Mouse (Mus musculus) heart, postnatal 4 days (tissue): ENCODE data around the gene Acss1. TPM values are rescaled to one million over a fixed set of nuclear protein-coding genes. Genes with fewer than 3 reads are reported as not detected.

Source experiments
- DNase-seq: peaks from one replicate; pipeline ENCODE4 v3.0.0; 2021
- total RNA-seq, 2 experiments: library from RNA; stranded (reverse); gene quantifications; 2 replicates each; pipeline ENCODE4 v1.2.3; 2021

Gene Acss1
- 10 to 100 TPM; 26.7 to 27.3 TPM for total RNA-seq

DNA sequence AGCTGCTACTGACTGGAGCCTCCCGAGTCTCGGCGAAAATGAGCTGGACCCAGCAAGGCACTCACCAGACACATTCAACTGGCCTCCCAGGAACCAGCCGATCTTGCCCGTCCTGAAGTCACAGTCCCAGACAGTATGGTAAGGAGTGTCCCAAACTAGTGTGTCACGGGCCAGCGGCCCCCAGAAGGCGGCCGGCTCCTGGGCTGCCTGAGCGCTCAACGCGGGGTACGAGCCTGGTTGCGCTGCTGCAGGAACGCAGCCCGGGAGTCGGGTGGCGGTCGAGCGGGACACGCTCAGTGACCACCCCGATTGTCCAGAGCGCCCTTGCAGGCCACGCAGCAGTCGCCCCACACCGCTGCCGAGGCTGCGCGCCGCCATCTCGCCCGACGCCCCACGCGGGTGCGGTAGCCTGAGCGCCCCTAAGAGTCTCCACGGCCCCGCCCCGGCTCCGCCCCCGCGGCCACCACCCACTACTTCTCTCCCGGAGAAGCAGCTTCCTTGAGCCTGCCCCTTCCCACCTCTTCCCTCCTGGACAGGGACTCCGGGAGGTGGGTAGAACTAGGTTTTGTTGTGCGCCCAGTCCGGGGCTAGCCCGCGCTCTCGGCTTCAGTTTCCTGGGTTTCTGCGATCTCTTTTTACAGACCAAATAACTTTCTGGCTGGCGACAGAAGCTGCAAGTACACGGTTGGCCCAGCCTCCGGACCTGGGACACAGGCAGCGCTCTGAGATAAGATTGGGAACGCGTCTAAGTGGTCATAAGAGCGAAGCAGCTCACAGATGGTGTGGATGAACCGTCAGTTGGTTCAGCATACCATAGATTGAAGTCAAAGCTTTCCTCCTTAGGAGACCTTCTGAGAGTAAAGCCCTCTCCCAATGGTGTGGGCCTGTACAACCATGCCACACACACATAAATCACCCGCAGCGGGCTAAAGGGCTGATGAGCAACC lies at the start of gene Acss1:
Acss1 (minus strand) TSS at position 681 of the 947 bp plus-strand sequence.
- peak; percentile 61 for DNase-seq

DNA sequence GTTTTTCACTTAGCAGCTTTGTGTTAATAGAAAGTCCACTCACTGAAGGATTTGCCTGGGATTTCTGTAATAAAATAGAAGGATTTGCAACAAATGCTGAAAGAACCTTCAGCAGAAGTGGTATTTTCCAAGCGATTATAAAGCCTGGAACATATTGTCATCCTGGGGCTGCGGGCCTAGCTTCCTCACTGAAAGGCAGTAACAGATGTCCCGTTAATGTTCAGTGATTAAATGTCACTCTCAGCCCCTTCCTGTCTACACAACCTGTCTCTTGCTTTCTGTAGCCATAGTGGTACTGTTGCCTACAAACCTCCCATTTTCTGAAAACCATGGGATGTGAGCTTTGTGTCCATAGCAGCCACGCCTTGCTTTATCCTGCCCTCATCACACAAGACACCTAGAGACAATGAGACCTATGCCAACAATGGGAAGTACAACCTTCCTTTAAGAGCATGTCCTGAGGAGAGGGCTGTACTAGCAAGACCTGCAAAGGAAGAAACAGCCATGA lies 43.9 kb upstream of the Acss1 start:
- no peak for DNase-seq

DNA sequence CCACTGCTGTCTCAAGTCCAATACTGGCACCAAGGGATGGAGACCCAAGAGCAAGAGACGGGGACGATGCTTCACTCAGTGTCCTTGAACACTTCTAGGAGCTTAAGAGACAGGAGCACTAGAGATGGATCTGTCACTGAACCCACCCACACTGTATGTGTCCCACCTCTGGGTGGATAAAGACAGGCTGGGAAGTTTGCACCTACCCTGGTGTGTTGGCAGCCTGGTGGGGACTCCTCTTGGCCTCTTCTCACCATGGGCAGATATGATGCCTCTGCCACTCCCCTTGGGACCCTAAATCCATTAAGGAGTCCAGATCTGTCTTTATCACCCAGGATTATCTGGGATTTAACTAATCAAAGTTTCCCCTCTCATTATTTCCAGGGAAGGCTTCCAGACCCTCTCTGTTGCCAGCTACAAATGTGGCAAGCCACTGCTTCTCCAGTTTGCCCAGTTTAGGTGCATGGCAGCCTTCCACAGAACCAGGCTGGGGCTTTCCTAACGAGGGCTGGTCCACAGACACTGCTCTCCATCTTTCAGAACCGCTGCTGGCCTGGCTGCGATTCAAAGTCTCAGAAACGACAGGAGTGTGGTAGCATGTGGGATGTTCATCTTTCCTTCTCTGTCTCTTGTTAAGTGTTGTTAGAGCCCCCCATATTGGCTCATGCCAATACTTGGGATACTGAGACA lies 23.3 kb upstream of the Acss1 start:
- no peak for DNase-seq

DNA sequence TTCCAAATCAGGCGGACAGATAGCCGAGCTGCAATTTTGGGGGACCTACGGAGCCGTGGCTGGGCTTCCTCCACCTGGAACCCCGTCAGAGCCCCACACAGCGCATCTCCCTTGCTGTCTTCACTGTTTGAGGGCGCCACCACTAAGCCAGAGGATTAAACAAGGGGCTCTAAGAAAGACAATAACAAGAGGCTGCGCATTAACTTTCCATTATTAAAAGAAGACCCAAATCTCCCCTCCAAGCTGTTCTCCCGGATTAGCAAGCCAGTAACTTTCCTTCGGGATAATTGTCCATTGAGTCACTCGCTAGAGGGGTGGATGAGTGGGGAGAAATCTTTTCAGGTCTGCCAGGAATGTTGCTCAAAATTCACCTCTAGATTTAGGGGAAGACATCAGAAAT lies 21.9 kb upstream of the Acss1 start:
- DNase-seq = no peak

DNA sequence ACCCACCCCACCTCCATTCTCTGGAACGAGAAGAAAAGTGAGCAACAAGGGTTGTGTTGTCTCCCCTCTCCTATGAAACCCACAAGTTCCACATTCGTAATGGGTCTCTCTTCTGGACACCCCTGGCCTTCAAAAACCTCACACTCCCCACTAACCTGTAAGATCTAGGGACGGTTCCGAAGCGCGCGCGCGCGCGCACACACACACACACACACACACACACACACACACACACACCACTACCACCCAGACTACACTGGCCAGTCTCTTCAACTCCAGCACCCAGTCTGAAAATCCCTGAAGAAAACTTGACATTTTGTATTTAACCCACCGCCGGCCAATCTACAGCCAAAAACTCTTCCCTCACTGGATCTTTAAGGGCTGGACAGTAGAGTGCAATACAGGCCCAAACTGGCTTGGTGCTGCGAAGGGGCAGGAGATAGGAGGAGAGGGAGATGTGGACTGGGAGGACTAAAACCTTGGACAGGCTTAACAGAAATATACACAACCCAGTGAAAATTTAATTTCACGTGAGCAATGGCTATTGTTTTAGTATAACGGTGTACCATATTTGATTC lies 21.0 kb upstream of the Acss1 start, which contains the start of gene Vsx1:
Vsx1 (minus strand) TSS at position 138 of the 578 bp plus-strand sequence.
- DNase-seq = no peak

DNA sequence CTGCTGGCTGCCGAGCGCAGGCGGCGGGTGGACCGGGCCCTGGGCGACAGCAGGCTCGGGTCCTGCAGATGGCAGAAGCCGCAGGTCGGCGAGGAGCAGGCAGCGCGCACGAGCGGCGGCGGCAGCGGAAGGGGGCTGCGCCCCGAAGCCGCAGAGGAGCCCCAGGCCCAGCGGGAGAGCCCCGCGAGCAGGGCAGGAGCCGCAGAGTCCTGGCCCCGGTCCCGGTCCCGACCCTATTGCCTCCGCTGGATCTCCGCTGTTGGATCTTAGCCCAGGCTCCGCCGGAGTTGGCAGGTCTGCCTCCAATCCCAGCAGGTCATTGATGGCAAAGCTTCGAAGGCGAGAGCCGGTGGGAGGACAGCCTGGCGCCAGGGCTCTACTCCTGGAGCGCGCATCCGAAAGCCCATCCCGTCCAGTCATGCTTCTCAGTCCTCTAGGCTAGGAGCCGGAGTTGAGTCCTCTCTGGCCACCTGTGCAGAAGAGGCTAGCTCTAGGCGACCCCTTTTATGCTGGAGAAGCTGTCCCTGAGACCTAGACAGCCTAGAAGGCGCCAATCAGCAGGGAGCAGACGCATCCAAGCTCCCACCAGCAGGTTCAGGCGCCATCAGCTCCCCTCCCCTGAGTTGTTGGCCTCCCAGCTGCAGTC lies 20.4 kb upstream of the Acss1 start:
- DNase-seq = peak; percentile 71

DNA sequence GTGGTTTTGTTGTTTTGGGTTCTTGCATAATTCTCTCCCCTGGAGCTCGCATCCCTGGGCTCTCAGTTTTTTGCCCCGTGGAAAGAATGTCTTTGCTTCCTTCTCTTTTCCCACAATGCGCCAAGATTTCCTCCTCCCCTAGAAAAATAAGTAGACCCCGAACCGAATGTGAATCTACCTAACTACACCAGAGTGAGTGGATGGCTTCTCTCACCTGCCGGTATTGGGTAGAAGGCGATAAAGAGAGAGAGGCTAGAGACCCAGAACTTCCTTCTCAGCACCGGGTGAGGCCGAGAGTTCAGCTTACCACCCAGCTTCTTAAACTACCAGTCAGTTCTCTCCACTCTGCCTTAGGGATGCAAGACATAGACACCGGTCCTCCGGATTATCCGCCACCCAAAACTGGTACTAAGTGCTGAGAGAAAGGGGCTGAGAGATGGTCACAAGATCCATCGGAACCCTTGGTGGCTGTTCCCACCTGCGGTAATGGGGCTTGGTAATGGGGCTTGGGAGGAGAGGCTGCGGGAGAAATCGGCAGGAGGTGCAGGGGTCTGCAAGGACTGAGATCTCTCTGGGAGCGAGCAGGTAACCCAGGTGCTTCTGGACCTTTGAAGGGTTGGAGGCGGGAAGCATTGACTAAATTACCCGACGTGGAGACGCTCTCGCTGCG lies 19.7 kb upstream of the Acss1 start:
- DNase-seq = no peak

DNA sequence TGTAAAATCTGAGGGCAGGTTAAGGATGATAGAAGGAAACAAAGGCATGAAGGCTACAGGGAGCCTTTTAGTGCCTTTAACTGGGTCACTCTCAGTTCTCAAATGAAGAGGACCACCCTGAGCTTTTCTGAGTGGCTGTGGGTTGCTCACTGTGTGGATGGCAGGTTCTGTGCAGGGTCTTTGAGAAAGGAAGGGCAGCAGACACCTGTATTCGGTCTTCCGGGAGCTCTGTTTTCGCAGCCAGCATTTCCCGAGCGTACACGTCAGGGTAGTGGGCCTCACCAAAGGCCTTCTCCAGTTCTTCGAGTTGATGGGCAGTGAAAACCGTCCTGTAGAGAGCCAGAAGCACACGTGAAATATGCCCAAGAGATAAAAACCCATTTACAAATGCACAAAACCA lies 17.1 kb upstream of the Acss1 start:
- DNase-seq = no peak

DNA sequence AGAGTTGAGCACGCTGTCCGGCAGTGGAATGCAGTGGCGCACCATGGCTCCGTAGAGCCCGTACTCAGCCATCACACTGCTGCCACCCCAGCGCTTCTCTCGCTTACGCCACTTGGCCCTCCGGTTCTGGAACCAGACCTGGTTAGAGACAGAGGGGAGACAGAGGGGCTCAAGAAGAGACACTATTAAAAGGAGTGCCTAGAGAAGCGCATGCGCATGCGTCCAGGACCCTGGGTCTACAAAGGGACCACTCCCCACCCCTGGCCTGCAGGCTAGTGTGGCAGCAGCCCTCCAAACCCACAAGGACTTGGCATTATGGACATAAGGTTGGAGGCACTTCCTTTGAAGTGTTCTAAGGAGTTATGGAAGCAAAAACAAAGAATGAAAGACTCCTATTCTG lies 16.2 kb upstream of the Acss1 start:
- no peak for DNase-seq

DNA sequence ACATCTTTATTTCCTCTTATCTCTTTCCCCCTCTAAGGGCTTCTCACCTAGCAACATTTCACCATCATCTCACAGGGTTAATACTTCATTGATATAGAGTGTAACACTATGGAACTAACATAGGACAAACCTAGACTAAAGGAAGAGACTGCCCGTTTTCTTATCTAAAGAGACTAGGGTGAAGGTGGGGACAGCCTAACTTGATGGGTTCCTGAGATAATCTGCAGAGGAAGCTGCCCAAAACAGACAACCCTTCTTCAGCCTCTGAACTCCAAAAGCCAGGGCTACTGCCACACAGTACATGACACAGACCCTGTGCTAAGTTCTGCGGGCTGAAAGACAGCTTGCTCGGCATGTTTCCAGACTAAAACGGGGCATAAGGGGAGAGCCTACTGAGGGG lies 13.3 kb upstream of the Acss1 start:
- DNase-seq = no peak

DNA sequence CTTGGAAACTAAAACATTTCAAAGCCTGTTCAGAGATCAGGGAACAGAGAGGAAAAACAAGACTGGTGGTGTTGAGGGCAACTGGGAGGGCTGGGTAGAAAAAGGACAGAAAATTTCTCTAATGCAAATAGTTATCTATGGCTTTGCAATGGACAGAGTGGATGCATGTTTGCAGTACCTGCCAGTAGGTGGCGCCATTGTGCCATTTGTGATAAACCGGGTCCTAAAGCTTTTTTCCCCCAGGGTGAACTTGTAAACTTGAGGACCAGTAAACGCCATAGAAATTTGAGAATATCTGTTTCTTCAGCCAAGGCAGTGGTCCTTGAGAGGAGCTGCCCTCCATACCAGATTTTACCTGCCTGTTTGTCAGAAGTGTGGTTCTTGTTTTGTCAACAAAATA lies 10.1 kb upstream of the Acss1 start:
- DNase-seq = peak; percentile 86

DNA sequence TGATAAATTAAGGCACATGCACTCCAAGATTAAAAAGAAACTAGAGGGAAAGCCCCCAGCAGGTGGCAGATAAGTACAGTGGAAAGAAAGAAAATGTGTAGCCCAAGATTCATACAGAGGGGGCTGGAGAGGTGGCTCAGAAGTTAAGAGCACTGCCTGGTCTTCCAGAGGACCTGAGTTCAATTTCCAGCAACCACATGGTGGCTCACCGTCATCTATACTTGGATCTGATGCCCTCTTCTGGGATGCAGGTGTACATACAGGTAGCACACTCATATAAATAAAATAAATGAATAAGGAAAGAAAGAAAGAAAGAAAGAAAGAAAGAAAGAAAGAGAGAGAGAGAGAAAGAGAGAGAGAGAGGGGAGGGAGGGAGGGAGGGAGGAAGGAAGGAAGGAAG lies 7.2 kb upstream of the Acss1 start:
- no peak for DNase-seq

DNA sequence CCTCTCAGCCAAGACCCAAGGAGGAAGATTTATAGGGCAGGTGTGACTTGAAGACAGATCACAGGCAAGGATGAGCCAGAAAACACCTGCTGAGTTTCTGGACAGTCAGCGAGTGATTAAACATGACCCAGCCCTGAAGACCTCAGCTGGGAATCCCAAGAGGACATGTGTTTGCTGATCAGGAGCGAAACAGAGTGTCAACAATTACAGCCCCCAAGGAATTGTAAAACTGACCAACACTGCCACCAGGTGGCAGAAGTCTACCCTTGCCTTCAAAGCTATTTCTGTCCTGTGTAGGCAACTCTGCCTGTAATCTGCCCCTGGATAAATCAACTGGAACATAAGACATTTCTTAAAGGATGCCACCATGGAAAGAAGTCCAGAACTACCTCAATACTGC lies 6.6 kb upstream of the Acss1 start:
- DNase-seq = peak; percentile 75

DNA sequence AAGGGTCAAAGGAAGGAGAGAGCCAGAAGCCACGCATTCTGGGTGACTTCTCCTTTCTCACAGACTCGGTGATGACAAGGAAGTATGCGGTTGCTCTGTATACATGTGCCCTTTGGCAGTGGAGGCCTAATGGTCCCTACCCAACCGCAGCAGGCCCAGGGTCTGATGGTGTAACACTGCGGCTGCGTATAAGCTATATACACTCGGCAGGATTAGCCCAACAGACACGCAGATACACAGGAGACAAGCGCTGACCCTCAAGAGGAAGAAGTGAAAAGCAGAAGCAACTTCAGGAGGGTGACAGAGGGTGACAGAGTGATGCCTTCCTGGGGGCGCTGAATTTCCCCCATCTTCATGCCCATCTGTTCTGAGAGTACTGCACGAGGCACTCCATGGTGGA lies 5.6 kb upstream of the Acss1 start:
- DNase-seq = no peak

DNA sequence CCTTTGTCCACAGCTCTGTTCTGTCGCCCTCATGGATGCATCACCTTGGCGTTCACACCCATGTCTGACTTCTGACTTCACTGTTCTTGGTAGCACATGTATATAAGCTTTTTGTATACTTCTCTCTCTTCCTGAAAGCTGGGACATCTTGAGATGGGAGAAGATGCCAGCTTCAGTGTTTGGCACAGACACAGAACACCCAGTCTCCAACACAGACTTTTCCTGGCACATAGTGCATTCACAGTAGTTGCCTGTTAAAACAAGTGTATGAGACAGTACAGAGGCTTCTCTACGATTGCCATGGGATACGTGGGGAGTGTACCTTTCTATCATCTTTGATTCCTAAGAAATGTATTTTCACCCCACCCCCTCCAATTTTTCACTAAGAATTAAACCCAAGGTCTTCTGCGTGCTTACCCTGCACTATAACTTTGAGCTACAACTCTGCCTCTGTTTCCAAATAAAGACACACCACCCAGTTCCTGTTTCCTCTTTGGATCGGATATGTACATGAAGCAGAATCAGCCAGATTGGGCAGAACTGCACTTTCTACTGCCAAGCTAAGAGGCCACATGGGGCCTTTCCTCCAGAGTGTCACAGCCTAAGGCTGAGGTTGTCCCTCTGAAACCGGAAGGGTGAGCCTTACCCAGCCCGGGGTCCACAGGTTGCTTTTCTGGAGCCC lies 3.5 kb upstream of the Acss1 start:
- DNase-seq = no peak

DNA sequence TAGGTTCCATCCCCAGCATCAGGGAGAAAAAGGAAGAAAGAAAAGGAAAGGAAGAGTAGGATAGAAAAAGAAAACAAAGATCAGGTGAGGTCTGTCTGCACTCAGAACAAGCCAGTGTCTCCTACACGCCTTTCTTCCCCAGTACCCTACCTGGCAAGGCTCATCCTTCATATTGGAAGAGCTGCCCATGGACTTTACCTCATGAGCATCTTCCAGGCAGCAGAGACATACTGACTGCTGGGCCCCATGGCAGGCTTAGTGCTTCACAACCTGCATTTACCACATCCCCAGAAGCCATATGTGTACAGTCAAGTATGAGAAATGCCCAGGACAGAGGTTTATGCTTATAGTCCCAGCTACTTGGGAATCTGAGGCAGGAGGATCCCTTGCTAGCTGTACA lies 2.6 kb upstream of the Acss1 start:
- no peak for DNase-seq

DNA sequence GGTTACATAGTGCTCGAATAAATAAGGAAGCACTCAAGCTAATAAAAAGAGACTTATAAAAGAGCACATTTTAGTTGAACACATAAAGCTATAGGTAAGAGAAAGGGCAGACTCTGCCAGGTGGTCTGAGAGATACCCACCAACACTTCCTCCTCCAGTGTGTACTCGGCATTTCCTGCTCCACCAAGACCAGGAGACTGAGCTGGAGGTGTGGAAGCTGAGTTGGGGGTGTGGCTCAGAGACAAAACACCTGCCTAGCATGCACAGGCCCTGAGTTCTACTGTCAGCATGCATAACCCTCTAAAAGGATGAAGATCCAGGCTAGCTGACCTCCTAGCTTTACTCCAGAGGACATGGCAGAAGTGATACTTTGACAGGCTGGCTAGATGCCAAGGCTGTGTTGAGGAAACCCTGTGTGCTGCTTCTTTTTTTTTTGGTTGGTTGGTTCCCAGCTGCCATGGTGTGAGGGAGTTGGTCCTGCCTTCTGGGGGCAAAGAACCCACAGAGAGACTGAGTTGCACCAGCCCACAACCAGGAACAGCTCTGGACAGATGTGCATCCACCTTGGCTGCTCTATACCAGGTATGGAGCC lies 1.2 kb upstream of the Acss1 start:
- DNase-seq = peak; percentile 33

DNA sequence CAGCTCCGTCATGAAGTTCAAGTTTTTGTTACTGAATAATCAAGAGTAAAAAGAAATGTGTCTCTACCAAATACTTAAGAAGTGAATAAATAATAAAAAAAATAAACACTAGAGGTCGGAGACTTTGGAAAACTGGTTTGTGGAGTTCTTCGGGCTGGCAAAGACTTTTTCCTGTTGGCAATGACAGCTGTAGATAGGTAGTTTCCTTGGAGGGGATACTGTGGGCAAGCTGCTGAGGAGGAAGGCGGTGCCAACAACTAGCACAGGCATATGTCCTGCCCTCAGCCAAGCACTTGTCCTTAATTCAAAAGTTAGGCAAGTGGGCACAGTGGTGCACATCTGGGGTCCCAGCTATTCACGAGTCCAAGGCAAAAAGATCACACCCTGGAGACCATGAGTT lies 656 bp upstream of the Acss1 start:
- DNase-seq = no peak

DNA sequence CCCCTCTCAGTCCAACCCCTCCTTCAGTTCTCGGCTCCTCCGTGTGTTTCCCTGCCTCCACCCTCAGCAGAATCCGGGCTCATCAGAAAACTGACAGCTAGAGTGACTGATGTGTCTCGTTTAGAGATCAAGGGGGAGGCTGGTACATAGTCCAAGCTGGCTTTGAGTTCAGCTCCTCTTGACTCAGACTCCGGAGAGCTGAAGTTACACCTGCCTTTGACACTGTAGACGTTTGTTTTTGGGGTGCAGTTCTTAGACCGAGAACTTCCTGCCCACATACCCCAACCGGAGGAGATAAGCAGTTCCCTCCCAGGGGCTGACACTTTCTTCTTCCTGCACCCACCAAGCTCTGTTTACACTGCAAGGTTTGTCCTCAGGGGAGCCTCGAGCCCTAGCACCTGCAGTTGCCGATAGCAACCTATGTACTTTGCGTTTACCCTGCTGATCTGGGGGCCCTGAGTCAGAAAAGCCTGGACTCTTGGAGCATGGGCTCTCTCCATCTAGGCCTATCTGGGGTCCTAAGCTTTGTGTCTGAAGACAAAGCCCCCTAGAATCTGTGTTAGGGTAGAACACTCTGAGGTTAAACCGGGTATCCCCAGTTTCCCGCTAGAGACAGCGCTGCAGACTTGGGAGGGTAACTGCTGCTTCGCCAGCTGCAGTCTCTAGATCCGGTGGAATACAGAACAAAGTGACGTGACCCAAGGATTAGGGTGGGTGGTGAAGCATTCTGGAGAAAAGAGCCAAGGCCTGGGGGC lies 1.1 kb downstream of the Acss1 start:
- no peak for DNase-seq

DNA sequence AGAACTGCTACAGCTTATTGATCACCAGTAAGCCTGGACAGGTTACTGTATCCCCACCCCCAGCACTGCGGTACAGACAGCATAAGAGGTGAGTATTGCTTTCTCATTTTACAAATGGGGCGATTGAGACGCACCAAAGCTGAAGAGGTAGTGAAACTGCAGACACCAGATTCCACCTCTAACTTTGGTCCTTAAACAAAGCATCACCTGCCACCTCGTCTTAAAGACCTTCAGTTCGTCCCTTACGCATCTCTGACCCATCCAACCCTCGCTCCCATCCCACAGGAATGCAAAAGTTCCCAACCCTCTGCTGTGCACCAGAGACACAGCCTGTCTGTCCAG lies 1.6 kb downstream of the Acss1 start:
- DNase-seq = no peak
